Mouse (Mus musculus) urinary bladder, postnatal 4 days (tissue): Measurements from ENCODE around the gene Cdx2.

ENCODE experiments used
- DNase-seq, 2 experiments: peaks; one replicate each; pipeline ENCODE4 v3.0.0; 2021 to 2022; ENCODE audit warnings: low spot score in 2 of 2

Gene Cdx2

DNA sequence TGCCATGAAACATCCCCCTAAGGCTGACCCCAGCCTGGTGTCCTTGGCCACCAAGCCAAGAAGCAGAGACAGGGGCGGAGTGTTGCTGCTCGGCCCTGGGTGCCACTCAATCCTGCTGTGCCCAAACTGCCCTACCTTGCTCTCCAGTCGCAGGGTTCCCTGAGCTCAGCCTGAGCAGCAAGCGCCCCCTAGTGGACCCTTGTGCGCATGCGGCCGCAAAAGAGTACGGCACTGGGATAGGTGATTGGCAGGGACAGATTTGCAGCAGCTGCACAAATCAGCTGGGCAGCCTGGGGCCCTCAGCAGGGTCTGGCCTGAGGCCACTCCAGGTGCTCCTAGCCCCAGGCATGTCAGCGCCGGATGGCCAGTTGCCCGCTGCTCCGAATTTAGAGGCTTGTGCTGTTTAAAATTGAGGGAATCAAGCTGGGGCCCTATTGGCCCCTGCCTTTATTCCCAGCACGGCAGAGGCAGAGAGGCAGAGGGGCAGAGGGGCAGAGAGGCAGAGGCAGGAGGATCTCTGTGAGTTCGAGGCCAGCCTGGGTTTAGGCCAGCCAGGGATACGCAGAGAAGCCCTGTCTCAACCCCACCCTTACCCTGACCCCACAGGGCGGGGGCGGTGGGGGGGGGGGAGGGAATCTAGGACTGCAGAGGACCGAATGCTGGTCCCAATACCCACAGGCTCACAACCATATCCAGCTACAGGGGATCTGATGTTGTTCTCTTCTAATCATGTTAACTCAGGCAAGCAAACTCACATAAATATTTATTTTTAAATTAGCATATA, 13.8 kb downstream of the Cdx2 start:
- peak in 1 of 2 experiments; percentile 74 for DNase-seq

DNA sequence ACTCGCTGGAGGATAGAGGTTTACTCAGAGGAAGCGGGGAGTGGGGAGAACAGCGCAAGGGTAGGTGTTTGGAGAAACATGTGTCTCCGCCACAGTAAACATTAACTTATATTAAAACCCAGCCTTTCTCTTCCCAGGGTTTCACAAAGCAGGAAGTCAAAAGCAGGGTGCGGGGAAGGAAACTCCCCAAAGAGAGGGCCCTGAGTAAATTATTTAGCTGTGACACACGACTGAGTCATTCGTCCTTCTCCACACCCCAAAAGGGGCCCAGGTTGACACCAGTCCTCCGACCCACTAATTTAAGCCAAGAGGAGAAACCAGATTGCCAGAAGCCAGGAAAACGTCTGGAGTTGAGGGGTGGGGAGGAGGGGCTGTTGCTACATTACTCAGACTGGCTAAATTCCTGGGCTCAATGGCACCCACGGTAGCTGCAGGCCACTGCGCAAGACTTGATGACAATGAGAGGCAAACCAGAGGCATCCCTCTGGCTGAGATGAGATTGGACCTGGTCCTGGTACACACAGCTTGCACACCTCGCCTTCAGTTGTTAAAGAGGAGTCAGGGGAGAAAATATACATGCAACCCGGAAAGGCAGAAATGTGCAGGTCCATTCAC, 14.5 kb downstream of the Cdx2 start:
- no peak for DNase-seq

GRCm38 (mm10) chr5:147291764-147292505, 15.1 kb downstream of the Cdx2 start:
- no peak for DNase-seq

DNA sequence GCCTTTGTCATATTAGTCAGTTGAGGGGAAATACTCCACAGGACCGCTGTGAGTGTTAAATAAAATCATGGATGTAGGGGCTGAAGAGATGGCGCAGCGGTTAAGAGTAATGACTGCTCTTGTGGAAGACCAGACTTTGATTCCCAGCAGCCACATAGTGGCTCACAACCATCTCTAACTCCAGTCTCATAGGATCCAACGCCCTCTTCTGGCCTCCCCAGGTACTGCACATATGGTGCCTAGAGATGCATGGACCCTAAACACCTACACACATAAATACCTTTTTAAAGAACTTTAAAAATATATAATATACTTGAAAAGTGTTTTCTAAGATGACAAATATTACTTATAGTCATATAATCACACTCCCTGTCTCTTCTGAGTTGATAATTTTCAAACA, 22.7 kb downstream of the Cdx2 start:
- DNase-seq, result no peak

- no peak for DNase-seq
These were observed 29.5 kb downstream of the Cdx2 start for GRCm38 (mm10) chr5:147277547-147277925.

- no peak for DNase-seq
These were observed 30.1 kb downstream of the Cdx2 start for GRCm38 (mm10) chr5:147276701-147277546.

DNA sequence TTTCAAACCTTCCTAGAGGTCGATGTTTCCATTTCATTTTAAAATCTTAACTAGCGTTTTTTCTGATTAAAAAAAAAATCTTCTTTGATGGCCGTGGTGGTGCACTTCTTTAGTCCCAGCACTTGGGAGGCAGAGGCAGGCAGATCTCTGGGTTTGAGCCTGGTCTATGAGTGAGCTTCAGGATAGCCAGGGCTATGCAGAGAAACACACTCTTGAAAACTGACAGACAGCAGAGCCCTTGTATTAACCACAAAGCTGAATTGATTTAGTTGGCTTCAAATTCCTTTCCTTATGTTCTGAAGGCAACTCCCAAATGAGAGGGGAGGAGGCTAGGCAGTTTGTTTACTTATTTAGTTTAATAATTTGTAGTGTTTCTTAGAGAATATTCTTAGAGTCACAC, 31.3 kb downstream of the Cdx2 start:
- DNase-seq, result no peak

- DNase-seq, result no peak
These were observed 32.6 kb downstream of the Cdx2 start for GRCm38 (mm10) chr5:147274174-147275141.

- DNase-seq, result no peak
These were observed 34.2 kb downstream of the Cdx2 start for GRCm38 (mm10) chr5:147272808-147273345.

DNA sequence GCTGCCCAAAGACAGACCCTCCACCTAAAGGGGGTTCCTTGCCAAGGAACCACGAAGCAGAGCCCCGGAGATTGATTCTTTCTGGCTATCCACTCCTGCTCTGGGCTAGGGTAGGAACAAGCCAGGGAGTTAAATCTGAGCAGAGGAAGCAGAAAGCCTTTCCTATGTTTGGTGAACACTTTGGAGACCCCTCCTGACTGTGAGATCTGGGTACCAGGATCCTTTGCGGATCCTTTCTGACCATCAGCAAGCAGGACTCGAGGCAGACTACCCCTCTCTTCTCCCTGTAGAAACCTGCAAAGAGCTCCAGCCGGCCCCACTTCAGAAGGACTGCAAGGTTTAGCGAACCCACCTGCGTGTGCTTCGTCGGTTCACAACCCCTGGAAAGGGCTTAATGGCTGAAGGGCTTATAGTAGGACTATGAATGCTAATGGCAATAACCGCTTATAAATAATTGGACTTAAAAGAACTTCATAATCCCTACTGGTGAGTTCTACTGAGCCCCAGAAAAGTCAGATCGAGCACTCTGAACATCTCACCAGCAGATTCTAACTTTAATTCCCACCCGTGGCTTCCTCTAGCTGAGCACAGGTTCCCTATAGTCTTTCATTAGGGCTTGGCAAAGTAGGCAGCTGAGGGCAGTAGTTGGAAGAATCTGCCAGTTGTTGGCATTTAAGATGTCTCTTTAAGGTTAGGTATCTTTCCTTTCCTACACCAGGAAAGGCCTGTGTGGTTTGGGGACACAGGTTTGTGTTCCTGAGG, 34.8 kb downstream of the Cdx2 start:
- no peak for DNase-seq

DNA sequence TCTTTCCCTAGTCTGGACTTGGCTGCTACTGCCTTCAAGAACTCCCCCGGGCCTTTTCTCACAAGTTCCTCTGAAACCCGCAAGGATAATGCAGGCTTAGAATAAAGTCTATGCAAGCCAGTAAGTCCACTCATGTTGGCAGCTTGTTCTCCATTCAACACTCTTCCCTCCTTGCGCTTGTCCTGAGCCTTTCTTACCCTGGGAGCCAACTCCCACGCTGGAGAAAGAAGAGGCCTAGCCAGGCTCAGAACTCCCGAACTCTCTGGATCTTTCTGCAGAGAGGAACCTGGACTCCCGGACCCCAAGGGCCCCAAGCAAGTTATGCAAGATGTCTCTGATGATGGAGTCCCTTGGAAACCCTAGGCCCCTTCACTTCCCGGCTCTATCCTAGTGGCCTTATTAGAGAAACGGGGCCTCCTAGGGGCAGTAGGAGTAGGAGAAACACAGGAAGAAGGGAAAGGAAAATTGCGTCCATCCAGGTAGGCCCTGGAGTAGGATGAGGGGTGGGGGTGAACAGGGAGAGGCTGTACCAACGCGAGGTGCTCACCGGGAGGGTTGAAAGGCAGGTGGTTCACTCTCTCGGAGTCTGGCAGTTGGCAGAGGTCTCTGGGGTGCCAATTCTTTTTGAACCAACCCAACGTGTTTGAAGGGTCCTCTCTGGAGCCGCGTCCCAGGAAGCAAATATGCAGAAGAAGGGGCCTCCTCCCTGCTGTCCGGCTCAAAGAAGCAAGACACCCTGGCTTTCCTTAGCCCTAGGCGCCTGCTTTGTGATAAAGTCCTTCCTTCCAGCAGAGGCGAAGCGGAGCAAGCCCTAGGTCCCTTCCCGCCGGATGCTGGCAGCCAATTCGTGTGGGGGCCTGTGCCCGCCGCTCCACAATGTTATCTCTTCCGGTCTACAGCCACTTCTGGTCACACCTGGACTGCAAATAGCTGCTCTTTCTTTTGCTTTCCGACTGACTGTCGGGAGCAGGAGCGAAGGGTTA, 36.1 kb downstream of the Cdx2 start:
- no peak for DNase-seq

DNA sequence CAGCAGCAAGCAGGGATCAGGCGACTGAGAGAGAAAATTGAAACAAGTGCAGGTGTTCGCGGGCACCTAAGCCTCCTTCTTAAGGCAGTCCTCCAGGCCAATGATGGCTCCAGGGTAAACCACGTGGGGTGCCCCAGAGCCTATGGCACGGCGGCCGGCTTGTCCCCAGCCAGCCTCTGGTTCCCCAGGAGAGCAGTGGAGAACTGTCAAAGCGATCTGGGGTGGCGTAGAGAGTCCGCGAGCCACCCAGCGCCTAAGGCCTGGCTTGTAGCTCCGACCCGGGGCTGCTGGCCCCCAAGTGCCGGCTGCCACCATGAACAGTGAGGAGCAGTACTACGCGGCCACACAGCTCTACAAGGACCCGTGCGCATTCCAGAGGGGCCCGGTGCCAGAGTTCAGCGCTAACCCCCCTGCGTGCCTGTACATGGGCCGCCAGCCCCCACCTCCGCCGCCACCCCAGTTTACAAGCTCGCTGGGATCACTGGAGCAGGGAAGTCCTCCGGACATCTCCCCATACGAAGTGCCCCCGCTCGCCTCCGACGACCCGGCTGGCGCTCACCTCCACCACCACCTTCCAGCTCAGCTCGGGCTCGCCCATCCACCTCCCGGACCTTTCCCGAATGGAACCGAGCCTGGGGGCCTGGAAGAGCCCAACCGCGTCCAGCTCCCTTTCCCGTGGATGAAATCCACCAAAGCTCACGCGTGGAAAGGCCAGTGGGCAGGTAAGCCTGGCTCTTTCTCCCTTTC, 37.0 kb downstream of the Cdx2 start, which contains the start of gene Pdx1:
Pdx1 (plus strand) TSS at position 34 of the 747 bp plus-strand sequence.
- no peak for DNase-seq

DNA sequence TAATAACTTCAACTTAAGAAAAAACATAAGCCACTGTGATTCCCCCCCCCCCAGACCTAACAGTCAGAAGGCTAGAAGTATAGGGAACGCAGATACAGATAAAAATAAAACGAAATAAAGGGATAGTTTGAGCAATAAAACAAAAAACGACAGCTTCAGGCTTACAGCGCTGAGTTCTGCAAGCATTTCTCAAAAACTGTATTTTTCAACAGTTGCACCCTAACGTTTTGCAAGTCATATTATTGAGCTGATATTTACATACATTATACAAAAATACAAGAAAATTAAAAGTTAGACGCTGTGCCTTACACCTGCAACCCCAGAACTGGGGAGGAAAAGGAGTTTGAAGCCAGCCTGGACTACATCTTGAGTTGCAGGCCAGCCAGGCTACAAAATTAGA, 37.7 kb downstream of the Cdx2 start:
- DNase-seq, result no peak

GRCm38 (mm10) chr5:147268728-147269127, 38.3 kb downstream of the Cdx2 start:
- no peak for DNase-seq

DNA sequence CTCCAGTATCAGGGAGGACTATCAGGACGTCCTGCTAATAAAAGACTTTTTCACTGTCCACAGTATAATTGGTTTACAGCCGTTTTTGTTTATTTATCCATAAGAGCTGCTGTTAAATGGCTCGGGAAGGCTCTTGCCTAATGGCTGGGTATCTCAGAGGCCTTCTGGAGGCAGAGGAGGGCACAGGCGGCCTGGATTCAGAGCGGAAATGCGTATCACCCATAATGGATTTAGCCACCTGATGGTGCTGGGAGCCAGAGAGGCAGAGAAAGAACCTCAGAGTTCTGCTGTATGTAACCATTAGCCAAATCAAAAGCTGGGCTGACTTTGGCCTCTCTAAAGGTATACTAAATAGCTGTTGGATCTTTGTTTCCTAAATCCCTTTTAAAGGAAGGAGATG, 39.6 kb downstream of the Cdx2 start:
- no peak for DNase-seq

DNA sequence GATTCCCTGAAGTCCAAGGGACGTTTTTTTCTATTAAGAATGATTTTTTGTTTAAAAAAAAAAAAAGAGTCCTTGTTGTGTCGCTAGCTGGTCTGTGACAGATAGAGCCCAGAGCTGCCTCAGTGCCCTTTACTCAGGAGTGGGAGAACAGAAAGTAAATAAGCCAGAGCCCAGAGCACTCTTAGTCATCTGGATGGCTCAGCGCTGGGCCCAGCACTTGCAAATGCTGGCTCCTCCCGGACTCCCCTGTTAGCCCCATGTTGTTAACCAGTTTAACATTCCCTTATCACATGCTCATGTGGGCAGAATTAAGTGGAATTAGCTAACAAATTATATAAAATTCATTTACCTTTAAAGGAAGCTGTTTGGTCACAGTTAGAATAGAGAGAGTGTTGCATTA, 43.1 kb downstream of the Cdx2 start:
- DNase-seq, result no peak

- DNase-seq, result no peak
These were observed 45.0 kb downstream of the Cdx2 start for GRCm38 (mm10) chr5:147261899-147262541.
